Mouse (Mus musculus): ENCODE results near the gene Armh1. TPM values are rescaled to one million over a fixed set of nuclear protein-coding genes. Genes with fewer than 3 reads are reported as not detected.

Gene Armh1
- total and polyA plus RNA-seq, 3 experiments: 0.43 TPM; not detected in 2

GRCm38 (mm10) chr4:117224122-117224521, 27.8 kb downstream of the Armh1 start:
- TF ChIP-seq POLR2A (IDR thresholded peaks at IDR 0.05; ENCODE audit: insufficient read depth, low read depth, low read length) (no peak), EP300 (IDR thresholded peaks at IDR 0.05; ENCODE audit: insufficient read depth, low read depth, low read length) (no peak), CTCF (IDR thresholded peaks at IDR 0.05) (no peak)

DNA sequence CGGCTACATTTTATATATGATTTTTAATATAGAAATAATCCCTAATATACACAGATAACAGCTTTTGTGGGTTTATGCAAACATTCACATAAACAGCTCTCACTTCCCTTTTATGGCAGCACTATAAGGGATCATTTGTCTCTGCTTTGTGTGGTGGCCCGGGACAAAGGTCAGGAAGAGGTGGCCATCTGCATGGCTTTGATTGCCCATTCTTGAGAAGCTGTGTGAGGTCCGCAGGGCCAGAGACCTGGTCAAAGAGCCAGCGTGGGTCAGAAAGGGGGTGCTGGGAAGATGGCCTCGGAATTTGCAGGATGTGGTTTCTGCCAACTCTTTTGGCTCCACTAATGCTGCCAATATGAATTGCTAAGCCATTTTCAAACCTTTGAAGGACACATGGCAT, 28.9 kb downstream of the Armh1 start:
- no peaks in the 10 kb centered on the region; the same call in 1 of the 2 replicates for H3K27me3 ChIP-seq (ENCODE audit: control insufficient read depth, insufficient read depth, low read length)
- no peaks in the 10 kb centered on the region for H3K4me1 ChIP-seq (ENCODE audit: control insufficient read depth, insufficient read depth, low read length)
- no peak for TF ChIP-seq POLR2A (IDR thresholded peaks at IDR 0.05; ENCODE audit: insufficient read depth, low read depth, low read length)
- TF ChIP-seq CTCF (IDR thresholded peaks at IDR 0.05): no peak
- no peak for TF ChIP-seq EP300 (IDR thresholded peaks at IDR 0.05; ENCODE audit: insufficient read depth, low read depth, low read length)
- intact Hi-C loops (cut with DNase I): no loop called here
- no peak overlapping the region for H3K9ac ChIP-seq (ENCODE audit: low read depth, low read length)
- no peak for DNase-seq
- WGBS: 69% methylated on average over 5 of the region's 5 CpGs
- no peaks in the 10 kb centered on the region for H3K36me3 ChIP-seq (ENCODE audit: control insufficient read depth, insufficient read depth, low read length)
- no peak overlapping the region for H3K27ac ChIP-seq
- no peak overlapping the region for H3K4me3 ChIP-seq
- no peaks in the 10 kb centered on the region for H3K79me2 ChIP-seq (replicated peaks; ENCODE audit: control insufficient read depth, insufficient read depth, low read length)

More at GRCm38 (mm10) chr4:117224122-117224521, 27.8 kb downstream of the Armh1 start:
- H3K4me1 ChIP-seq (ENCODE audit: control insufficient read depth, insufficient read depth, low read length): no peaks in the 10 kb centered on the region
- no peaks in the 10 kb centered on the region for H3K79me2 ChIP-seq (replicated peaks; ENCODE audit: control insufficient read depth, insufficient read depth, low read length)
- H3K27ac ChIP-seq: no peak overlapping the region
- no peak overlapping the region for H3K9ac ChIP-seq (ENCODE audit: low read depth, low read length)
- WGBS: 49% methylated on average over 8 of the region's 8 CpGs
- DNase-seq: no peak
- H3K4me3 ChIP-seq: no peak overlapping the region
- no peaks in the 10 kb centered on the region for H3K36me3 ChIP-seq (ENCODE audit: control insufficient read depth, insufficient read depth, low read length)
- intact Hi-C loops (cut with DNase I): no loop called here
- no peaks in the 10 kb centered on the region; the same call in 1 of the 2 replicates for H3K27me3 ChIP-seq (ENCODE audit: control insufficient read depth, insufficient read depth, low read length)

- H3K4me1 ChIP-seq (ENCODE audit: control insufficient read depth, insufficient read depth, low read length): no peaks in the 10 kb centered on the region
- no peak overlapping the region for H3K4me3 ChIP-seq
- H3K9ac ChIP-seq (ENCODE audit: low read depth, low read length): no peak overlapping the region
- 68% methylated on average over 9 of the region's 9 CpGs for WGBS
- no peak overlapping the region for H3K27ac ChIP-seq
- no peaks in the 10 kb centered on the region; the same call in 1 of the 2 replicates for H3K27me3 ChIP-seq (ENCODE audit: control insufficient read depth, insufficient read depth, low read length)
- TF ChIP-seq EP300 (IDR thresholded peaks at IDR 0.05; ENCODE audit: insufficient read depth, low read depth, low read length): no peak
- TF ChIP-seq POLR2A (IDR thresholded peaks at IDR 0.05; ENCODE audit: insufficient read depth, low read depth, low read length): no peak
- TF ChIP-seq CTCF (IDR thresholded peaks at IDR 0.05): no peak
- no peaks in the 10 kb centered on the region for H3K79me2 ChIP-seq (replicated peaks; ENCODE audit: control insufficient read depth, insufficient read depth, low read length)
- intact Hi-C loops (cut with DNase I): no loop called here
- no peaks in the 10 kb centered on the region for H3K36me3 ChIP-seq (ENCODE audit: control insufficient read depth, insufficient read depth, low read length)
- DNase-seq: peak in 1 of 2 experiments; percentile 42
Measured at GRCm38 (mm10) chr4:117221836-117222235, 30.1 kb downstream of the Armh1 start.

GRCm38 (mm10) chr4:117220741-117221515, 31.0 kb downstream of the Armh1 start:
- Histone ChIP-seq H3K27ac (no peak overlapping the region), H3K36me3 (ENCODE audit: control insufficient read depth, insufficient read depth, low read length) (no peaks in the 10 kb centered on the region), H3K4me1 (ENCODE audit: control insufficient read depth, insufficient read depth, low read length) (no peaks in the 10 kb centered on the region), H3K27me3 (ENCODE audit: control insufficient read depth, insufficient read depth, low read length) (no peaks in the 10 kb centered on the region), H3K4me3 (no peak overlapping the region), H3K9ac (ENCODE audit: low read depth, low read length) (no peak overlapping the region), H3K79me2 (replicated peaks; ENCODE audit: control insufficient read depth, insufficient read depth, low read length) (no peaks in the 10 kb centered on the region)
- TF ChIP-seq CTCF (IDR thresholded peaks at IDR 0.05) (no peak), POLR2A (IDR thresholded peaks at IDR 0.05; ENCODE audit: insufficient read depth, low read depth, low read length) (no peak)
- intact Hi-C loops (cut with DNase I): no loop called here
- 66% methylated on average over 9 of the region's 9 CpGs for WGBS
- no peak for DNase-seq

- intact Hi-C loops (cut with DNase I): loop anchor here (10.0 kb wide), 1 partner anchor 214 kb away; no protein-coding TSS in a partner anchor
Measured at GRCm38 (mm10) chr4:117218517-117219219, 33.3 kb downstream of the Armh1 start.

More at GRCm38 (mm10) chr4:117218517-117219219, 33.3 kb downstream of the Armh1 start:
- Histone ChIP-seq H3K4me1 (ENCODE audit: control insufficient read depth, insufficient read depth, low read length) (no peaks in the 10 kb centered on the region), H3K27ac (no peak overlapping the region), H3K36me3 (ENCODE audit: control insufficient read depth, insufficient read depth, low read length) (no peaks in the 10 kb centered on the region), H3K27me3 (ENCODE audit: control insufficient read depth, insufficient read depth, low read length) (no peaks in the 10 kb centered on the region), H3K4me3 (no peak overlapping the region), H3K9ac (ENCODE audit: low read depth, low read length) (no peak overlapping the region), H3K79me2 (replicated peaks; ENCODE audit: control insufficient read depth, insufficient read depth, low read length) (no peaks in the 10 kb centered on the region)
- WGBS: 25% methylated on average over 10 of the region's 10 CpGs
- TF ChIP-seq CTCF (IDR thresholded peaks at IDR 0.05) (no peak; the same call in 1 of the 2 replicates), EP300 (IDR thresholded peaks at IDR 0.05; ENCODE audit: insufficient read depth, low read depth, low read length) (0 out of 2 replicates have a peak, but pooled peaks have one; percentile 20), POLR2A (IDR thresholded peaks at IDR 0.05; ENCODE audit: insufficient read depth, low read depth, low read length) (no peak)
- peak; percentile 49 to 62 for DNase-seq
